Mouse (Mus musculus) heart, adult 2 months (tissue): ENCODE measurements at regions not wholly inside any gene's neighbourhood (a gene's known extent, or its start where the extent isn't known, plus 50 kb on each side); places are given as distances from the start of the nearest gene placed in this dataset.

Experiments used
- DNase-seq, 2 experiments: peaks; one replicate each; pipeline ENCODE4 v3.0.0; 2021
- H3K27ac ChIP-seq: fragments of 200-600 bp; 2 replicates; pipeline ENCODE4 v1.8.1; 2022
- H3K27me3 ChIP-seq: fragments of 200-500 bp; 2 replicates; pipeline ENCODE4 v1.6.1; 2012; ENCODE audit warnings: mild to moderate bottlenecking, low read length, inconsistent platforms, mixed read lengths; ENCODE audit not compliant: control insufficient read depth, insufficient read depth
- H3K36me3 ChIP-seq: fragments of 200-500 bp; 2 replicates; pipeline ENCODE4 v1.6.1; 2012; ENCODE audit warnings: low read length, inconsistent platforms; ENCODE audit not compliant: control insufficient read depth, insufficient read depth
- H3K4me1 ChIP-seq: fragments of 200-500 bp; 2 replicates; pipeline ENCODE4 v1.6.1; 2011; ENCODE audit warnings: low read length; ENCODE audit not compliant: control insufficient read depth, insufficient read depth
- H3K4me3 ChIP-seq: fragments of 200-600 bp; 2 replicates; pipeline ENCODE4 v1.8.1; 2022
- H3K79me2 ChIP-seq: fragments of 200-500 bp; replicated peaks from 2 replicates; pipeline ENCODE4 v1.6.1; 2012; ENCODE audit warnings: mild to moderate bottlenecking, inconsistent platforms, low read length, moderate library complexity, mixed read lengths; ENCODE audit not compliant: control insufficient read depth, insufficient read depth
- H3K9ac ChIP-seq: fragments of 200-500 bp; 2 replicates; pipeline ENCODE4 v1.6.1; 2012; ENCODE audit warnings: low read depth, mild to moderate bottlenecking, control low read depth, inconsistent platforms, low read length, mixed read lengths
- CTCF ChIP-seq: fragments of 200-600 bp; IDR thresholded peaks from 2 replicates; pipeline ENCODE4 v1.8.1; 2022; ENCODE audit warnings: antibody characterized with exemption, mild to moderate bottlenecking, moderate library complexity
- EP300 ChIP-seq: fragments of 200-500 bp; IDR thresholded peaks from 2 replicates; pipeline ENCODE4 v1.6.1; 2011; ENCODE audit warnings: low read depth, low read length, control low read depth; ENCODE audit not compliant: insufficient read depth
- POLR2A ChIP-seq: fragments of 200-500 bp; IDR thresholded peaks from 2 replicates; pipeline ENCODE4 v1.6.1; 2011; ENCODE audit warnings: mild to moderate bottlenecking, low read depth, low read length, control low read depth; ENCODE audit not compliant: insufficient read depth
- WGBS: fragments of 180-500 bp; shearing (Covaris S2); methylation state at CpG from one replicate; pipeline ENCODE4 v1.1.7; 2018; 5-methylcytosine and 5-hydroxymethylcytosine counted together
- intact Hi-C: fragments of 180-260 bp; cut with DNase I; formaldehyde crosslinking; loops from one replicate; pipeline ENCODE4 v1.15.1; 2025

DNA sequence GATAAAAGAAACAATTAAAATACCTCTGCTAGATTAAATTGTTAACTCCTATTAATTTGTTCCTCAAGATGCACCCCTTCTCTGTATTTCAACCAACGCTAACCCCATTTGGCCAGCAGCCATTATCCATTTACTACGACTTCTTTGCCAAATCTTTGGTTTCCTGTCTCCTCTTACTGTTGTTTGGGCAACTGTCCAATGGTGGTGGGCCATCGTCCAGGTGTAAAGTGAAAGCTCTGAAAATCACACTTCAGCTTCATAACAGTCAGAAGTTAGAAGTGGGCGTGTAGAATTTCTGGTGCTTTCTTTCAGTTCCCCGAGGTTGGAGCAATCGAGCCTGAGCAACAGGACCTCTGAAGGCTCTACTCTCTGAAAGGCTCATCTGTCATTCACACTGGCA is 66.8 kb upstream of the Zbtb20 start:
- DNase-seq = no peak

DNA sequence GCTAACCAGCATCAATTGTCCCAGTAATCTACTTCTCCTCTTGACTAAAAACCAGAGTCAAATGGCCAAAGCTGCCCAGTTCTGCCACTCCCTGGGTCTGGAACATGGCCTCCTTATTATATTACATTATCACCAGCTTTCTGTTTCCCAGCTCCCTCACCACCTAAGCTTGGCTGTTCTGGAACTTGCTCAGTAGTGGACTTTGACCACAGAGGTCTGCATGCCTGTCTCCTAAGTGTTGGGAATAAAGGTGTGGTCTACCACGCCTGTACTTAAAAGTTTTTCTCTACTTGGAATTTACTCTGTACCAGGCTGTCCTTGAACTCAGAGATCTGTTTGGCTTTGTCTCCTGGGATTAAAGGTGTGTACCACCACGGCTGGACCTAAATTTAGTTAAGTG is 68.1 kb upstream of the Zbtb20 start:
- H3K36me3 ChIP-seq = no peaks in the 10 kb centered on the region
- no peaks in the 10 kb centered on the region for H3K4me1 ChIP-seq
- H3K4me3 ChIP-seq = no peak overlapping the region
- TF ChIP-seq EP300 (no peak), POLR2A (no peak), CTCF (no peak)
- DNase-seq = no peak
- H3K9ac ChIP-seq = no peak overlapping the region
- WGBS = 89% methylated on average over 2 of the region's 2 CpGs
- H3K27ac ChIP-seq = no peak overlapping the region
- no peaks in the 10 kb centered on the region for H3K27me3 ChIP-seq
- no peaks in the 10 kb centered on the region for H3K79me2 ChIP-seq
- intact Hi-C loops = no loop called here

More for the DNA sequence above, 66.8 kb upstream of the Zbtb20 start:
- H3K27me3 ChIP-seq = no peaks in the 10 kb centered on the region
- H3K36me3 ChIP-seq = no peaks in the 10 kb centered on the region
- H3K27ac ChIP-seq = no peak overlapping the region
- TF ChIP-seq POLR2A (no peak), EP300 (no peak), CTCF (no peak)
- no peaks in the 10 kb centered on the region for H3K79me2 ChIP-seq
- no peaks in the 10 kb centered on the region for H3K4me1 ChIP-seq
- WGBS = 34% methylated on average over 6 of the region's 6 CpGs
- no peak overlapping the region for H3K4me3 ChIP-seq
- intact Hi-C loops = no loop called here
- no peak overlapping the region for H3K9ac ChIP-seq

DNA sequence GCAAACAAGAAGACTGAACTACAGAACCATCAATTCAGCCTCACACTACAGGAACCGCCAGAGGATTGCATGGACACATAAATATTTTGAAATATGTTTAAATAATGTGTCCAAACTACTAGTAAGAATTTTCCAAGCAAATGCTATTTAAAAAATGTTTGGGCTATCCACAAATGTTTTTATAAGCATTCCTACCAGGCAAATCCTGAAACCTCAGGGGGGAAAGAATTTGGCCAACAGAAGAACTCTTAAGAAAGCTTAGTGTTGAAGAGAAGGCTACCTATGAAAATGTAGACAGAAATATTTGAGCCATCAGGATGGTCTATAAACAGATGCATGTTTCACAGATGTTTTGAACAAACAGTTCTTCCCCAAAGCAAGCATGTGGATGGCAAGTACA is 72.1 kb upstream of the Zbtb20 start:
- Histone ChIP-seq H3K79me2 (no peaks in the 10 kb centered on the region), H3K4me3 (no peak overlapping the region), H3K36me3 (no peaks in the 10 kb centered on the region), H3K27ac (no peak overlapping the region), H3K4me1 (no peaks in the 10 kb centered on the region), H3K27me3 (no peaks in the 10 kb centered on the region), H3K9ac (no peak overlapping the region)
- TF ChIP-seq CTCF (no peak), EP300 (no peak), POLR2A (no peak)
- DNase-seq = no peak
- 76% methylated on average over 1 of the region's 1 CpGs for WGBS
- intact Hi-C loops = no loop called here

DNA sequence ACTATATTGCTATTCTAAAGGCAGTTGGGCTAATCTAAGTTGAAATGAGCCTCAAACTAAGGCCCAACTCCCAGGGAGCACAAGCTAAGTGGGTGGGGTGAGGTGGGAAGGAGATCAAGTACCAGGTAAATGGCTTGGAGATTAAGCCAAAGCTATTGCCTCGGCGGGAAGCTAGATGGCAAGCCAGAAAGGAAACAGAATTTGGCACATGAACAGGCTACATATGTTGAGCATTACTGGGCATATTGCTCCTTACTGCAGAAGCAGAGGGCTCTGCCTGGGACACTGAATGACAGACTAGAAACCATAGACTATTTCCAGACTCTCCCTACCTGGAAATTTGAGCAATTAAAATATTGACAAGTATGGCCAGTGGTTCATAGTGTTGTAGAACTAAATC is 83.1 kb upstream of the Zbtb20 start:
- 52% methylated on average over 2 of the region's 2 CpGs for WGBS
- H3K9ac ChIP-seq = no peak overlapping the region
- DNase-seq = no peak
- no peaks in the 10 kb centered on the region for H3K27me3 ChIP-seq
- no peaks in the 10 kb centered on the region for H3K36me3 ChIP-seq
- intact Hi-C loops = no loop called here
- TF ChIP-seq CTCF (no peak), POLR2A (no peak), EP300 (no peak)
- no peak overlapping the region for H3K4me3 ChIP-seq
- H3K79me2 ChIP-seq = no peaks in the 10 kb centered on the region
- H3K4me1 ChIP-seq = no peaks in the 10 kb centered on the region
- H3K27ac ChIP-seq = no peak overlapping the region

DNA sequence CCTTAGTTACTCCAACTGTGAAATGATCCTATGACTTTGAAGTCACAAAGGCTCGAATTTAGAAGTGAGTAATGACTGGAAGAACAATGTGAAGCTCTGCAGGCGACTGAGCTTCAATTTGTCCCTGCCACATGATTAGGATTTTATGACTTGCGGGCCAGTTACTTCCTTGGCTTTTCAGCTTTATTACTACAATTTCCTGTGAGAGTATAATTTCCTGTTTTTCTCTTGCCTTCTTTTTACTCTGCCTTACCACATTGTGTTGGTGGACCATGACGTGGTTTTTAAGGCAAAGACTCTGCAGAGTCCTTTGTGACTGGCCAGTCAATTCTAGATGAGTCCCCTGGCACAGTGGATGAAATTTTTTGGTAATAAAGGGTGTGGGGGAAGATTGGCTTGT is 91.0 kb upstream of the Zbtb20 start:
- intact Hi-C loops = loop anchor here (5.0 kb wide), 1 partner anchor 612 kb away; no protein-coding TSS in a partner anchor
- WGBS = 29% methylated on average over 4 of the region's 4 CpGs

GRCm38 (mm10) chr16:42784031-42784430 is 91.7 kb upstream of the Zbtb20 start:
- H3K4me1 ChIP-seq = peaks cover 3% of the 10 kb centered on the region; the same call in 1 of the 2 replicates
- 68% methylated on average over 4 of the region's 4 CpGs for WGBS
- H3K4me3 ChIP-seq = no peak overlapping the region
- H3K36me3 ChIP-seq = no peaks in the 10 kb centered on the region
- no peak overlapping the region for H3K9ac ChIP-seq
- H3K79me2 ChIP-seq = no peaks in the 10 kb centered on the region
- no peak for DNase-seq
- H3K27ac ChIP-seq = no peak overlapping the region
- no peaks in the 10 kb centered on the region for H3K27me3 ChIP-seq
- no peak for TF ChIP-seq EP300
- no peak for TF ChIP-seq POLR2A
- TF ChIP-seq CTCF = no peak
- intact Hi-C loops = loop anchor here (5.0 kb wide), 1 partner anchor 612 kb away; no protein-coding TSS in a partner anchor

More for the DNA sequence above, 91.0 kb upstream of the Zbtb20 start:
- Histone ChIP-seq H3K79me2 (no peaks in the 10 kb centered on the region), H3K4me1 (peaks cover 3% of the 10 kb centered on the region; the same call in 1 of the 2 replicates), H3K9ac (no peak overlapping the region), H3K27ac (no peak overlapping the region), H3K36me3 (no peaks in the 10 kb centered on the region), H3K27me3 (no peaks in the 10 kb centered on the region), H3K4me3 (no peak overlapping the region)
- DNase-seq = no peak
- TF ChIP-seq EP300 (no peak), POLR2A (no peak), CTCF (no peak)
